Mouse (Mus musculus): ENCODE measurements at regions not wholly inside any gene's neighbourhood (a gene's known extent, or its start where the extent isn't known, plus 50 kb on each side); places are given as distances from the start of the nearest gene placed in this dataset.

GRCm38 (mm10) chr1:105150624-105151465, 205.7 kb downstream of the Rnf152 start:
- ATAC-seq (ENCODE audit: extremely low read depth, insufficient number of reproducible peaks, low FRiP score, poor library complexity, severe bottlenecking), result no peak
- no peak for DNase-seq (ENCODE audit: low spot score)

DNA sequence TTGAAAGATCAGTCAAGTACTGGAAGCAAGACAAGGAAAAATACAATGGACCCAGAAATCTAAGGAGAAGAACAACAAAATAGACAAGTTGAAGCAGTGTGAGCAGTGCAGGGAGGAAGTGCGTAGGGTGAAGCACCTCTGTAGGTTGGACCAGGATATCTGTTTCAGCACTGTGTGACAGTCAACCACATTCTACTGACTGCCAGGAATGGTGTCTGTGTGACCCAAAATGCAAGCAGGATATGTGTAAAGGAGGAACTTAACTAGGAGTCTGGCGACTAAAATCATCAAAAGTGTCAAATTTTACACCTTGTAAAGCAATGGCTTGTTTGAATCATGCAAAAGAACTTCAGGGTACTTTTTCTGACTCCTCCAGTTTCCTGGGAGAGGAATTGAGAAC, 207.7 kb downstream of the Rnf152 start:
- H3K4me1 ChIP-seq (ENCODE audit: insufficient read depth, low read depth, low read length), result no peaks in the 10 kb centered on the region
- no peak overlapping the region for H3K4me3 ChIP-seq (ENCODE audit: low read depth, low read length)
- no peaks in the 10 kb centered on the region for H3K36me3 ChIP-seq (replicated peaks)
- no peak for TF ChIP-seq CTCF (IDR thresholded peaks at IDR 0.05; ENCODE audit: low read depth, low read length)
- no peak for ATAC-seq (ENCODE audit: extremely low read depth, insufficient number of reproducible peaks, low FRiP score, poor library complexity, severe bottlenecking)
- H3K9me3 ChIP-seq (replicated peaks), result peaks cover 11% of the 10 kb centered on the region
- H3K27me3 ChIP-seq (ENCODE audit: insufficient read depth, low read length), result no peaks in the 10 kb centered on the region
- DNase-seq (ENCODE audit: low spot score), result no peak

More at GRCm38 (mm10) chr1:105150624-105151465, 205.7 kb downstream of the Rnf152 start:
- no peak overlapping the region for H3K4me3 ChIP-seq (ENCODE audit: low read depth, low read length)
- no peaks in the 10 kb centered on the region for H3K27me3 ChIP-seq (ENCODE audit: insufficient read depth, low read length)
- H3K4me1 ChIP-seq (ENCODE audit: insufficient read depth, low read depth, low read length), result no peaks in the 10 kb centered on the region
- no peaks in the 10 kb centered on the region for H3K36me3 ChIP-seq (replicated peaks)
- peaks cover 18% of the 10 kb centered on the region for H3K9me3 ChIP-seq (replicated peaks)
- TF ChIP-seq GATA2 (IDR thresholded peaks at IDR 0.05; ENCODE audit: borderline replicate concordance, low read depth, low read length) (no peak), CTCF (IDR thresholded peaks at IDR 0.05; ENCODE audit: low read depth, low read length) (no peak), GATA1 (IDR thresholded peaks at IDR 0.05; ENCODE audit: borderline replicate concordance, low read length) (no peak), POLR2AphosphoS5 (IDR thresholded peaks at IDR 0.05; ENCODE audit: insufficient replicate concordance, low read depth, low read length) (no peak), TAL1 (conservative IDR thresholded peaks at IDR 0.05; ENCODE audit: low read depth, low read length) (no peak)

DNA sequence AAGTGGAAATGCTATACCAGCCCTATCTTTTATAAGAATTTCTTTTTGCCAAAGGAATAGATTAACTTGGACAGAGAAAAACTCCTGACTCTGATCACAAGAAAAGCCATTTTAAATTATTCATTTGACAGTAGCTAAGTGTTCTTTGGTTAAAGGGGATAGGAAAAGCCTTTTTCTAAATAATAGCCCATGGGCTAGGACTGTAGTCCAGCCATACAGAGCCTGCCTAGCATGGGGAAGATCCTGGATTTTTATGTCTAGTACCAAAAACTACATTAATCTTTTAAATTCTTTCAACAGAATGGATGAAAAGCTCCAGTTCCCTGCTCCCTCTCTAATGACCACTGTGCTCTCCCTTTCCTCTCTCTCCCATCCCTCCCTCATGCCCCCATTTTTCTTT, 208.5 kb downstream of the Rnf152 start:
- no peaks in the 10 kb centered on the region for H3K27me3 ChIP-seq (ENCODE audit: insufficient read depth, low read length)
- no peak overlapping the region for H3K4me3 ChIP-seq (ENCODE audit: low read depth, low read length)
- ATAC-seq (ENCODE audit: extremely low read depth, insufficient number of reproducible peaks, low FRiP score, poor library complexity, severe bottlenecking), result no peak
- DNase-seq (ENCODE audit: low spot score), result no peak
- peaks cover 11% of the 10 kb centered on the region for H3K9me3 ChIP-seq (replicated peaks)
- no peaks in the 10 kb centered on the region for H3K36me3 ChIP-seq (replicated peaks)
- H3K4me1 ChIP-seq (ENCODE audit: insufficient read depth, low read depth, low read length), result no peaks in the 10 kb centered on the region
- TF ChIP-seq TAL1 (conservative IDR thresholded peaks at IDR 0.05; ENCODE audit: low read depth, low read length) (no peak), CTCF (IDR thresholded peaks at IDR 0.05; ENCODE audit: low read depth, low read length) (no peak), GATA1 (IDR thresholded peaks at IDR 0.05; ENCODE audit: borderline replicate concordance, low read length) (no peak), GATA2 (IDR thresholded peaks at IDR 0.05; ENCODE audit: borderline replicate concordance, low read depth, low read length) (no peak), POLR2AphosphoS5 (IDR thresholded peaks at IDR 0.05; ENCODE audit: insufficient replicate concordance, low read depth, low read length) (no peak)

- no peak overlapping the region for H3K4me3 ChIP-seq (ENCODE audit: low read depth, low read length)
- ATAC-seq (ENCODE audit: extremely low read depth, insufficient number of reproducible peaks, low FRiP score, poor library complexity, severe bottlenecking), result no peak
Measured at GRCm38 (mm10) chr1:105123936-105124335, 232.6 kb downstream of the Rnf152 start.

GRCm38 (mm10) chr1:105117888-105118287, 238.6 kb downstream of the Rnf152 start:
- ATAC-seq (ENCODE audit: extremely low read depth, insufficient number of reproducible peaks, low FRiP score, poor library complexity, severe bottlenecking), result no peak
- Histone ChIP-seq H3K4me1 (ENCODE audit: insufficient read depth, low read depth, low read length) (no peaks in the 10 kb centered on the region), H3K36me3 (replicated peaks) (no peaks in the 10 kb centered on the region), H3K4me3 (ENCODE audit: low read depth, low read length) (no peak overlapping the region), H3K27me3 (ENCODE audit: insufficient read depth, low read length) (no peaks in the 10 kb centered on the region), H3K9me3 (replicated peaks) (peaks cover 10% of the 10 kb centered on the region)
- no peak for DNase-seq (ENCODE audit: low spot score)
- TF ChIP-seq POLR2AphosphoS5 (IDR thresholded peaks at IDR 0.05; ENCODE audit: insufficient replicate concordance, low read depth, low read length) (no peak), GATA1 (IDR thresholded peaks at IDR 0.05; ENCODE audit: borderline replicate concordance, low read length) (no peak)

More at GRCm38 (mm10) chr1:105123936-105124335, 232.6 kb downstream of the Rnf152 start:
- Histone ChIP-seq H3K9me3 (replicated peaks) (no peaks in the 10 kb centered on the region; the same call in 1 of the 2 replicates), H3K36me3 (replicated peaks) (no peaks in the 10 kb centered on the region), H3K4me1 (ENCODE audit: insufficient read depth, low read depth, low read length) (no peaks in the 10 kb centered on the region), H3K27me3 (ENCODE audit: insufficient read depth, low read length) (no peaks in the 10 kb centered on the region)
- no peak for DNase-seq (ENCODE audit: low spot score)
- TF ChIP-seq CTCF (IDR thresholded peaks at IDR 0.05; ENCODE audit: low read depth, low read length) (no peak), GATA2 (IDR thresholded peaks at IDR 0.05; ENCODE audit: borderline replicate concordance, low read depth, low read length) (no peak), POLR2AphosphoS5 (IDR thresholded peaks at IDR 0.05; ENCODE audit: insufficient replicate concordance, low read depth, low read length) (no peak), GATA1 (IDR thresholded peaks at IDR 0.05; ENCODE audit: borderline replicate concordance, low read length) (no peak), TAL1 (conservative IDR thresholded peaks at IDR 0.05; ENCODE audit: low read depth, low read length) (no peak)

DNA sequence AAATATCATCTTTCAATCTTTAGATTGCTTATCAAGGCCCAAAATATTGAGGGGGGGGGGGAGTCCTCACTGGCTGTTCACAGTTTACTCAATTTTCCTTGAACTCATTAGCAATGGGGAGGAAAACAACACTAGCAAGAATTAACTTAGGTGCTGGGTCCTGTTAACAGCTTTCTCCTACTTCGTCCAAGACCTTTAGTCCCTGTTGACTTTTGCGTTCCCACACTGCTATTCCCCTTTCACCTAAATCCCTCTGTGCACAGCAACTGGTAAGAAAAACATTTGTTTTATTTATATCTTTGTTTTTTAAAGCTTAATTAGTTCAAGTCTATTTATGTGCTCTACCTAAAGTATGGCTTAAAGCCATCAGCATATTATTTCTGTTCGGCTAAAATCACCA, 240.3 kb downstream of the Rnf152 start:
- no peak for ATAC-seq (ENCODE audit: extremely low read depth, insufficient number of reproducible peaks, low FRiP score, poor library complexity, severe bottlenecking)
- no peak overlapping the region for H3K4me3 ChIP-seq (ENCODE audit: low read depth, low read length)
- TF ChIP-seq GATA2 (IDR thresholded peaks at IDR 0.05; ENCODE audit: borderline replicate concordance, low read depth, low read length) (no peak), CTCF (IDR thresholded peaks at IDR 0.05; ENCODE audit: low read depth, low read length) (no peak), GATA1 (IDR thresholded peaks at IDR 0.05; ENCODE audit: borderline replicate concordance, low read length) (no peak)
- no peak for DNase-seq (ENCODE audit: low spot score)
- H3K36me3 ChIP-seq (replicated peaks), result no peaks in the 10 kb centered on the region
- H3K4me1 ChIP-seq (ENCODE audit: insufficient read depth, low read depth, low read length), result no peaks in the 10 kb centered on the region
- peaks cover 16% of the 10 kb centered on the region for H3K9me3 ChIP-seq (replicated peaks)
- H3K27me3 ChIP-seq (ENCODE audit: insufficient read depth, low read length), result no peaks in the 10 kb centered on the region
